Mouse (Mus musculus) ES-E14 (cell line): Measurements from ENCODE around the gene Hist1h3e.

Experiments
- CHD2 ChIP-seq: IDR thresholded peaks from 2 replicates; pipeline ENCODE4 v1.6.1; 2014; ENCODE audit warnings: mild to moderate bottlenecking, low read depth, low read length, inconsistent platforms
- HCFC1 ChIP-seq: IDR thresholded peaks from 2 replicates; pipeline ENCODE4 v1.6.1; 2012; ENCODE audit warnings: low read length, inconsistent platforms, borderline replicate concordance; ENCODE audit not compliant: insufficient read depth
- MAFK ChIP-seq: IDR thresholded peaks from 2 replicates; pipeline ENCODE4 v1.6.1; 2014; ENCODE audit warnings: mild to moderate bottlenecking, low read depth, low read length, inconsistent platforms; ENCODE audit not compliant: insufficient read depth

- TF ChIP-seq MAFK (no peak), CHD2 (no peak), HCFC1 (no peak)
These were observed 14.9 kb upstream of the Hist1h3e start for GRCm38 (mm10) chr13:23576906-23577639.
